Mouse (Mus musculus) midbrain, embryonic 13.5 days (tissue): ENCODE measurements at regions not wholly inside any gene's neighbourhood (a gene's known extent, or its start where the extent isn't known, plus 50 kb on each side); places are given as distances from the start of the nearest gene placed in this dataset.

Source experiments
- ATAC-seq: fragments of 200-750 bp; cut with Nextera tagmentation; 2 replicates; pipeline ENCODE4 v1.8.0; 2017; ENCODE audit warnings: mild to moderate bottlenecking, moderate TSS enrichment, moderate library complexity
- H3K27ac ChIP-seq: fragments of 300-500 bp; sonication (generic); 2 replicates; pipeline ENCODE4 v1.5.1; 2015; ENCODE audit warnings: inconsistent platforms, mild to moderate bottlenecking, moderate library complexity
- H3K27me3 ChIP-seq: fragments of 300-500 bp; sonication (generic); 2 replicates; pipeline ENCODE4 v1.6.1; 2015; ENCODE audit warnings: mild to moderate bottlenecking, inconsistent platforms
- H3K36me3 ChIP-seq: fragments of 300-500 bp; sonication (generic); 2 replicates; pipeline ENCODE4 v1.6.1; 2015; ENCODE audit warnings: mild to moderate bottlenecking, inconsistent platforms
- H3K4me1 ChIP-seq: fragments of 300-500 bp; sonication (generic); replicated peaks from 2 replicates; pipeline ENCODE4 v1.6.1; 2015; ENCODE audit warnings: inconsistent platforms
- H3K4me2 ChIP-seq: fragments of 300-500 bp; sonication (generic); replicated peaks from 2 replicates; pipeline ENCODE4 v1.6.1; 2015; ENCODE audit warnings: moderate library complexity, mild to moderate bottlenecking, inconsistent platforms
- H3K4me3 ChIP-seq: fragments of 300-500 bp; sonication (generic); replicated peaks from 2 replicates; pipeline ENCODE4 v1.5.1; 2015; ENCODE audit warnings: mild to moderate bottlenecking, inconsistent platforms
- H3K9ac ChIP-seq: fragments of 300-500 bp; sonication (generic); replicated peaks from 2 replicates; pipeline ENCODE4 v1.6.1; 2015; ENCODE audit warnings: mild to moderate bottlenecking, inconsistent platforms
- H3K9me3 ChIP-seq: fragments of 300-500 bp; sonication (generic); 2 replicates; pipeline ENCODE4 v1.6.1; 2016; ENCODE audit warnings: mild to moderate bottlenecking, inconsistent platforms
- WGBS: fragments of 180-500 bp; shearing (Covaris S2); methylation state at CpG from one replicate; pipeline ENCODE4 v1.1.7; 2015; 5-methylcytosine and 5-hydroxymethylcytosine counted together

DNA sequence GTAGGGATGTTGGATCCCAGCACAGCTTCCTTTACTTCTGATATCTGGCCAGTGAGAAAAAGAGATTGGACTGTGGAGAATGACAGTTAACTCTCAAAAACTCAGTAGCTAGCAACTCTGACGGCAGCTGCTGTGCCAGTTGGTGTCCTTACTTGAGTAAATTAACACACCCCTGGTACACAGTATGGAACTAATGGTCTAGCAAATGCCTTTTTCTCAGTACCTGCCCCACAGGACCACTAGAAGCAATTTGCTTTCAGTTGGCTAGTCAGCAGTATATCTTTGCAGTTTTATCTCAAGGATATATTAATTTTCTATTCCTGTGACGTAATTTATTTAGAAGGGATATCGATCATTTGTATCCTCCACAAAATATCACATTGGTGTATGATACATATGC is 157.6 kb downstream of the Ahr start:
- H3K9ac ChIP-seq = no peak overlapping the region
- 92% methylated on average over 3 of the region's 3 CpGs for whole genome bisulfite sequencing
- ATAC-seq = no peak

GRCm38 (mm10) chr12:35376365-35376764 is 158.5 kb downstream of the Ahr start:
- Histone ChIP-seq H3K36me3 (no peaks in the 10 kb centered on the region), H3K4me1 (no peaks in the 10 kb centered on the region), H3K4me3 (no peak overlapping the region), H3K27ac (no peak overlapping the region), H3K9ac (no peak overlapping the region), H3K27me3 (no peaks in the 10 kb centered on the region), H3K9me3 (no peaks in the 10 kb centered on the region), H3K4me2 (no peak overlapping the region)
- no peak for ATAC-seq

More for the DNA sequence above, 157.6 kb downstream of the Ahr start:
- Histone ChIP-seq H3K36me3 (no peaks in the 10 kb centered on the region), H3K4me3 (no peak overlapping the region), H3K9me3 (no peaks in the 10 kb centered on the region), H3K4me2 (no peak overlapping the region), H3K4me1 (no peaks in the 10 kb centered on the region), H3K27me3 (no peaks in the 10 kb centered on the region), H3K27ac (no peak overlapping the region)

- 91% methylated on average over 2 of the region's 2 CpGs for WGBS
- Histone ChIP-seq H3K27ac (no peak overlapping the region), H3K4me3 (no peak overlapping the region), H3K4me1 (no peaks in the 10 kb centered on the region), H3K9me3 (no peaks in the 10 kb centered on the region), H3K36me3 (no peaks in the 10 kb centered on the region), H3K4me2 (no peak overlapping the region), H3K27me3 (no peaks in the 10 kb centered on the region), H3K9ac (no peak overlapping the region)
- no peak for ATAC-seq
Observed at GRCm38 (mm10) chr12:35357901-35358300, 176.9 kb downstream of the Ahr start.

- Histone ChIP-seq H3K36me3 (no peaks in the 10 kb centered on the region), H3K4me3 (no peak overlapping the region), H3K27me3 (no peaks in the 10 kb centered on the region), H3K4me1 (no peaks in the 10 kb centered on the region), H3K9ac (no peak overlapping the region), H3K27ac (no peak overlapping the region), H3K9me3 (no peaks in the 10 kb centered on the region), H3K4me2 (no peak overlapping the region)
- 85% methylated on average over 4 of the region's 4 CpGs for WGBS
- ATAC-seq = no peak
Observed at GRCm38 (mm10) chr12:35338191-35338954, 196.5 kb downstream of the Ahr start.

- Histone ChIP-seq H3K9me3 (no peaks in the 10 kb centered on the region), H3K27me3 (no peaks in the 10 kb centered on the region), H3K4me1 (no peaks in the 10 kb centered on the region), H3K9ac (no peak overlapping the region), H3K36me3 (no peaks in the 10 kb centered on the region), H3K27ac (no peak overlapping the region), H3K4me3 (no peak overlapping the region), H3K4me2 (no peak overlapping the region)
- no peak for ATAC-seq
Observed at GRCm38 (mm10) chr12:35336314-35336713, 198.5 kb downstream of the Ahr start.

DNA sequence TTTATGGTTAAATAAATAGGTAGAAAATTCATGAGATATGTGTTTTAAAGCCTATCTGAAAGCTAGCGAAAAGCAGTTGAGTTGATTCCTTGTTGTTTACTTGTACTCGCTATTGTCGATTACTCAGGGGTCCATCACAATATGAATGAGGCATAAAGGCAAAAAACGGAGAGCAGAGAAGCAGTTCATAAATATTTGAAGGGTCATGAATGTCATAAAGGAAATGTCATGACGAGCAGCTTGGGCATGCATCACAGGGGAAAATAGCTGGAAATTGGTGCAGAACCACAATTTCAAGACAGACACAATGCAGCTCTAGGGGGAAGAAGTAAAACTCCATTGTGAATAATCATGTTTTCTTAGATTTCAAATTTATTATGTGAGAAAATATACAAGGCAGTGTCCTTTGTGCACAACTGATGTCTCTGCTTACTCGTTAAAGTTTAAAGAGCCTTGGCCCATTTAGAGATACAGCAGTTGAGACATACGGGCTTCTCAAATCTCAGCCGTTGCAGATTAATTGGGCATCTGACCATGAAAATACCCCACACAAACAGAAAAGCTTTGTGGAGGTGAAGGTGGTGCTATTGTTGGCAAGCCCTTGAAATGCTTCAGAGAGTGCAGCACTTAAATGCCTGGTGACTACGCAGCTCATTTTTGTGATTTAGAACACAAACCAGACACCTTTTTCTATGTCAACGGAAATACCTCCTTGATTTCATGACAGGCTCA is 200.3 kb downstream of the Ahr start:
- Histone ChIP-seq H3K9ac (no peak overlapping the region), H3K4me2 (no peak overlapping the region), H3K36me3 (no peaks in the 10 kb centered on the region), H3K27ac (no peak overlapping the region), H3K27me3 (no peaks in the 10 kb centered on the region), H3K4me3 (no peak overlapping the region), H3K4me1 (no peaks in the 10 kb centered on the region), H3K9me3 (no peaks in the 10 kb centered on the region)
- peak; percentile 24; the same call in 1 of the 2 replicates for ATAC-seq
- WGBS = 68% methylated on average over 10 of the region's 10 CpGs

DNA sequence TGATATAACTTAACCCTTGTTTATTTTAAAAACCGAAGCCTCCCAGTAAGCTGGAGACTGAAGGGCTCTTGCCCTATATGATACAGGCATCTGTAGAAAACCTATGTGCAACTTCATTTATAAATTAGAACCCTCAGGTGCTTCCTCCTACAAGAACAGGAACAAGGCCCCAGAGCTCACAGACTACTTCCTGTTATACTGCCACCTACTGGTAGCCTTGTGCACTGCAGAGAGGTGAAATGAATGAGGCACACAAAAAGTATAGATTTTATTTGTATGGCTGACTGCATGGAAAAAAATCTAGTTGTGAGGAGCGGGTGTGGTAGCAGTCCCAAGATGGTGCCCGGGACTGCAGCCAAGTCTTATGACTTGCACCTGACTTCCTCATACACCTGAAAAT is 203.5 kb downstream of the Ahr start:
- no peak for ATAC-seq
- no peak overlapping the region for H3K9ac ChIP-seq
- no peak overlapping the region for H3K4me3 ChIP-seq
- no peaks in the 10 kb centered on the region for H3K9me3 ChIP-seq
- no peaks in the 10 kb centered on the region for H3K4me1 ChIP-seq
- H3K36me3 ChIP-seq = no peaks in the 10 kb centered on the region
- H3K27ac ChIP-seq = no peak overlapping the region
- H3K4me2 ChIP-seq = no peak overlapping the region
- H3K27me3 ChIP-seq = no peaks in the 10 kb centered on the region
- WGBS = 96% methylated on average over 3 of the region's 3 CpGs

DNA sequence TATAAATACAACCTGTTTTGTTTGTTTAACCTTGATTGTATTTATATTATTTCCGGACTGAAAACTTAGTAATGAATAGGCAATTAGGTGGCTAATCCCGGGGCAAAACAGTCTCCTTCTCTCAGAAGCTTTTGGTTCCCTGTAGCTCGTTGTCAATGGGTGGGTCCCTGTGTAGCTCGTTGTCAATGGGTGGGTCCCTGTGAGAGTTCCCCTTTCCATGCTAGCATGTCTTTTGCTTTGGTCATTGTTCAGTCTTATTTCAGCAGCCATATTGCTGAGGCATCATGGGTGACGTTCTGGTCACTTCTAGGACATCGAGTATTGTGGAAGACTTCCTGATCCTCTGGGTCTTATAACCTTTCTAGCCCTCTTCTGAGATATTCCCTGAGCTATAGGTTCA is 205.1 kb downstream of the Ahr start:
- Histone ChIP-seq H3K27ac (no peak overlapping the region), H3K9ac (no peak overlapping the region), H3K4me1 (no peaks in the 10 kb centered on the region), H3K9me3 (no peaks in the 10 kb centered on the region), H3K27me3 (no peaks in the 10 kb centered on the region), H3K36me3 (no peaks in the 10 kb centered on the region), H3K4me2 (no peak overlapping the region), H3K4me3 (no peak overlapping the region)
- no peak for ATAC-seq
- 81% methylated on average over 6 of the region's 6 CpGs for WGBS

DNA sequence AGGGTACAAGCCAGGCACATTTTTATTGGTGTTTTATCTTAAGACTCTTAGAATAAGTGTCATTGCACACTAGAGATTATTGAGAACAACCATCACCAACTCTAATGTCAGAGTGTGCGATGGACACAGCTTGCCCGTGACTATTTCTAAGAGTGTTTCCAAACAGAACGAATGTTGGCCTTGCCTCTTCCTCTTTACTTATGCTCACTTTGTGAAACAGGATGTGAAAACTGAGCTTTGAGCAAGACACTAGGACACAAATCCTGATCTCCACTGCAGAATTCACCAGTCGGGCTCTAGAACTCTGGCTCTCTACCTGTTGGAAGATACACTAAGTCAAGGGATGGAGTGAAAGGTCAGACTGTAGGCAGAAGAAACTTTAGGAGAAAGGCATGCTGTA is 215.3 kb downstream of the Ahr start:
- 86% methylated on average over 4 of the region's 4 CpGs for WGBS

DNA sequence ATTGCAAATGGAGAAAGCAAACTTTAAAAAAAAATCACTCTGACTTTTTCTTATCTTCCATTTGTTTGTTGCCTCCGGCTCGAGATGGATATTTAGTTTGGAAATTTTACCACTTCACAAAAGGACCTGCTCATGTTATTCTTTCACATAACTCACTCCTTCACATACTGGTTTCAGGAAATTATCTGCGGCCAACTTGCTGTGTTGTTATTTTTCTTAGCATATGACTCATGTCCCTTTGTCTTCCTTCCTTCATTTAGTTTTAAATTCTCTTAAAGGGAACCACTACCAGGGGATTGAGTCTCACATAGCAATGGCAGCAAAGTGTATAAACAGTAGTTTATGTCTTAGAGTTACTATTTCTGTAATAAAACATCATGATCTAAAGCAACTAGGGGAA is 217.8 kb downstream of the Ahr start:
- H3K27me3 ChIP-seq = no peaks in the 10 kb centered on the region
- 89% methylated on average over 3 of the region's 3 CpGs for WGBS
- H3K27ac ChIP-seq = no peak overlapping the region
- H3K4me3 ChIP-seq = no peak overlapping the region
- no peaks in the 10 kb centered on the region for H3K9me3 ChIP-seq
- no peaks in the 10 kb centered on the region for H3K36me3 ChIP-seq
- ATAC-seq = no peak
- H3K4me2 ChIP-seq = no peak overlapping the region
- peaks cover 3% of the 10 kb centered on the region for H3K4me1 ChIP-seq
- H3K9ac ChIP-seq = no peak overlapping the region

More for the DNA sequence above, 215.3 kb downstream of the Ahr start:
- no peaks in the 10 kb centered on the region for H3K36me3 ChIP-seq
- H3K4me3 ChIP-seq = no peak overlapping the region
- H3K27ac ChIP-seq = no peak overlapping the region
- no peak overlapping the region for H3K9ac ChIP-seq
- no peak overlapping the region for H3K4me2 ChIP-seq
- no peaks in the 10 kb centered on the region for H3K9me3 ChIP-seq
- H3K27me3 ChIP-seq = no peaks in the 10 kb centered on the region
- no peak for ATAC-seq
- no peaks in the 10 kb centered on the region for H3K4me1 ChIP-seq

DNA sequence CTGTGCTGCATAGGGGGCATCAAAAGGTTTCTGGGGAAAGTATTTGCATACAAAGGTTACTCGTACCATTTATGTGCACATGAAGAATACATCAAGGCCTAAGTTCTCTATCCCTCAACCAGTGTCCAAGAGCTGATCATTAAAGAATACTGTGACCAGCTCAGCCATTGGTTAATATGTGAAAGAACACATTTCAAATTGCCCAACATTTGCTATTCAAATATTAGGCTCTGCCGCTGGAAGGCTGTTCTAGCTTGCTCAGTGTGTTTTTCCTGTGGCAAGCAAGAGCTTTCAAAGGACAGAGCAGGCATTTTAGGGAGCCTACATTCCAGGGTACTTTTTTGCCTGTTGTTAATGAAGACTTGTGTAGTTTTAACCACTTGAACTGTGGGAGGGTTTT is 220.8 kb downstream of the Ahr start:
- ATAC-seq = no peak
- no peaks in the 10 kb centered on the region for H3K27me3 ChIP-seq
- no peak overlapping the region for H3K9ac ChIP-seq
- H3K36me3 ChIP-seq = no peaks in the 10 kb centered on the region
- H3K4me2 ChIP-seq = no peak overlapping the region
- no peak overlapping the region for H3K4me3 ChIP-seq
- H3K27ac ChIP-seq = 0 out of 2 replicates have a peak overlapping the region, but pooled peaks have one; percentile 32
- WGBS = 84% methylated on average over 2 of the region's 2 CpGs
- peaks cover 3% of the 10 kb centered on the region for H3K4me1 ChIP-seq
- no peaks in the 10 kb centered on the region for H3K9me3 ChIP-seq

GRCm38 (mm10) chr12:35313191-35313925 is 221.5 kb downstream of the Ahr start:
- ATAC-seq = peak; percentile 89
- Histone ChIP-seq H3K27ac (peak overlapping the region; percentile 32; the same call in 1 of the 2 replicates), H3K4me3 (no peak overlapping the region), H3K36me3 (no peaks in the 10 kb centered on the region), H3K9ac (no peak overlapping the region), H3K4me1 (peaks cover 3% of the 10 kb centered on the region), H3K9me3 (no peaks in the 10 kb centered on the region), H3K4me2 (no peak overlapping the region; the same call in 1 of the 2 replicates), H3K27me3 (no peaks in the 10 kb centered on the region)
- WGBS = 46% methylated on average over 11 of the region's 11 CpGs
